Mouse (Mus musculus) kidney, postnatal 0 days (tissue): ENCODE measurements at regions not wholly inside any gene's neighbourhood (a gene's known extent, or its start where the extent isn't known, plus 50 kb on each side); places are given as distances from the start of the nearest gene placed in this dataset.

Experiments used
- ATAC-seq: fragments of 200-750 bp; cut with Nextera tagmentation; replicated peaks from 2 replicates; pipeline ENCODE4 v1.8.0; 2017; ENCODE audit warnings: low read depth, moderate number of reproducible peaks, moderate TSS enrichment, moderate library complexity; ENCODE audit not compliant: low FRiP score
- DNase-seq: peaks from one replicate; pipeline ENCODE4 v3.0.0-alpha.2; 2016; ENCODE audit warnings: low spot score
- H3K27ac ChIP-seq: fragments of 300-500 bp; sonication (generic); 2 replicates; pipeline ENCODE4 v1.5.1; 2014; ENCODE audit warnings: mild to moderate bottlenecking
- H3K27me3 ChIP-seq: fragments of 300-500 bp; sonication (generic); 2 replicates; pipeline ENCODE4 v1.6.1; 2014; ENCODE audit warnings: low read length, mixed read lengths; ENCODE audit not compliant: insufficient read depth
- H3K36me3 ChIP-seq: fragments of 300-500 bp; sonication (generic); 2 replicates; pipeline ENCODE4 v1.6.1; 2014; ENCODE audit warnings: low read length, mixed read lengths; ENCODE audit not compliant: insufficient read depth
- H3K4me1 ChIP-seq: fragments of 300-500 bp; sonication (generic); replicated peaks from 2 replicates; pipeline ENCODE4 v1.6.1; 2014; ENCODE audit warnings: antibody characterized with exemption, low read length, mixed read lengths; ENCODE audit not compliant: insufficient read depth
- H3K4me2 ChIP-seq: fragments of 300-500 bp; sonication (generic); 2 replicates; pipeline ENCODE4 v1.6.1; 2014; ENCODE audit warnings: mild to moderate bottlenecking, low read length, moderate library complexity, mixed read lengths
- H3K4me3 ChIP-seq: fragments of 300-500 bp; sonication (generic); replicated peaks from 2 replicates; pipeline ENCODE4 v1.5.1; 2014; ENCODE audit warnings: low read depth, low read length
- H3K9ac ChIP-seq: fragments of 300-500 bp; sonication (generic); 2 replicates; pipeline ENCODE4 v1.6.1; 2014; ENCODE audit warnings: low read depth, low read length
- H3K9me3 ChIP-seq: fragments of 300-500 bp; sonication (generic); replicated peaks from 2 replicates; pipeline ENCODE4 v1.6.1; 2016; ENCODE audit warnings: low read length, inconsistent platforms, mixed read lengths
- CTCF ChIP-seq: IDR thresholded peaks from 2 replicates; pipeline ENCODE4 v1.5.1; 2016; ENCODE audit warnings: antibody characterized with exemption, low read depth, mild to moderate bottlenecking, moderate library complexity
- WGBS: fragments of 180-500 bp; shearing (Covaris S2); extraction: QIAGEN DNeasy Blood & Tissue Kit; methylation state at CpG from one replicate; pipeline ENCODE4 v1.1.7; 2014; 5-methylcytosine and 5-hydroxymethylcytosine counted together

GRCm38 (mm10) chr17:72731175-72731574 is 105.1 kb upstream of the Ypel5 start:
- H3K9ac ChIP-seq = no peak overlapping the region
- no peak for TF ChIP-seq CTCF
- H3K27ac ChIP-seq = no peak overlapping the region
- H3K4me3 ChIP-seq = no peak overlapping the region
- 51% methylated on average over 5 of the region's 5 CpGs for WGBS
- H3K4me2 ChIP-seq = no peak overlapping the region
- H3K36me3 ChIP-seq = no peaks in the 10 kb centered on the region
- no peak for ATAC-seq
- no peak for DNase-seq
- H3K4me1 ChIP-seq = no peaks in the 10 kb centered on the region
- H3K27me3 ChIP-seq = no peaks in the 10 kb centered on the region
- H3K9me3 ChIP-seq = no peaks in the 10 kb centered on the region

DNA sequence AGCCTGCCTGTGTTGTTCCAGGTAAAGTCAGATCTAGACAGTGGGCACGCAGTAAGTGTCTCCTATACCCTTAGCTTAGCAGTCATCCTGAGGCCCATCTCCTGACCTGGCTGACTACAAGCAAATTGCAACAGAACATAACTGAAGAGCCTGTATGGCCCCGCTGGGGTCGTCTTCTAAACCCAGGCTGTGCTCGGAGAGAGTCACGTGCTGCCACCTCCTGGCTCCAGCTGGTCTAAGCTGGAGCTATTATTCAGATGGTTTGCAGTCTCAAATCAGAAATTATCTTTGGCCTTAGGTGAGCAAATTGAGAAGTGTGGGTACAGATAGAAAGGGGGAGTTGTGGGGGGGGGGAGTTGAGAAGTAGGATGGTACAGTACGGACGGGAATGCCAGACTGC is 115.5 kb upstream of the Ypel5 start:
- peak; percentile 26 for DNase-seq
- WGBS = 49% methylated on average over 7 of the region's 7 CpGs
- Histone ChIP-seq H3K4me1 (no peaks in the 10 kb centered on the region), H3K27ac (no peak overlapping the region), H3K4me2 (no peak overlapping the region), H3K4me3 (no peak overlapping the region), H3K9me3 (no peaks in the 10 kb centered on the region), H3K9ac (no peak overlapping the region), H3K36me3 (no peaks in the 10 kb centered on the region), H3K27me3 (no peaks in the 10 kb centered on the region)
- no peak for ATAC-seq
- peak; percentile 54; the same call in 1 of the 2 replicates for TF ChIP-seq CTCF

DNA sequence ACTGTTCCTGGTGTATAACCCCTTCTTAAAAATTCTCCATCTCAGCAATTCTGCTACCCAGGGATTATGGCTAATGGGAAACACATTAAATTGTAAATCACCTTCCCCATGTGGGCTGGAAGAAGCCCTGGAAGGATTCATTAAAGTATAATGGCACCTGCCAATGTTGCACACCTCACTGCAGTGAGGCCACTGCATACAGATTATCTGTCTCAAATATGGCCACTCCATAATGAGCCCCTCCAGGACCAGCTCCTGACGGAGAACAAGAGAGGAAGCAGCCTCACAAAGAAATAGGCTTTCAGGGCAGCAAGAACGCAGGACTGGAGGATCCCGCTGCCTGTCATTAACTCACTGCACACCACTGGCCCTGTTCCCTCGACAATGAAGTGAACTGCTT is 115.2 kb upstream of the Alk start:
- Histone ChIP-seq H3K9me3 (no peaks in the 10 kb centered on the region), H3K27me3 (no peaks in the 10 kb centered on the region), H3K4me1 (no peaks in the 10 kb centered on the region), H3K27ac (no peak overlapping the region), H3K9ac (no peak overlapping the region), H3K4me2 (no peak overlapping the region), H3K4me3 (no peak overlapping the region), H3K36me3 (no peaks in the 10 kb centered on the region)
- ATAC-seq (no peak), DNase-seq (no peak)
- 73% methylated on average over 4 of the region's 4 CpGs for WGBS
- no peak for TF ChIP-seq CTCF

DNA sequence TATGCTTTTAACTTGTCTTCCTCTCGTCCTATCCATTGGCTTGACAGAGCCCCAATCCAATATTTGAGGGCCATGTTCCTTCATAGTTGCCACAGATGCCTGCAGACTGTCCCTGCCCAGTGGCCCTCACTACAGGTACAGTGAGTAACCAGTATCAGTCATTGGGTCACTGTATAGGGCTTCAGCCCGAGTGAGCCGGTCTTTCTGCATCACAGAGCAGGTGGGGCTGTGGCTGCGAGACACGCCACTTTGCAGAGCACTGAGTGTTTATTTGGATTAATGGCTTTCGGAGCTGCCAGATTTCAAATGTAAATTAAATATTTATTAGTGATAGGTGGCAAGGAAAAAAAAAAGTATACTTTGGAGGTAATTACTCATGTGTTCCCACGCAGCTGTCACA is 87.2 kb upstream of the Alk start:
- Histone ChIP-seq H3K27ac (no peak overlapping the region), H3K9ac (no peak overlapping the region), H3K4me3 (no peak overlapping the region), H3K4me1 (no peaks in the 10 kb centered on the region), H3K27me3 (no peaks in the 10 kb centered on the region), H3K4me2 (no peak overlapping the region), H3K9me3 (no peaks in the 10 kb centered on the region), H3K36me3 (no peaks in the 10 kb centered on the region)
- 57% methylated on average over 7 of the region's 7 CpGs for WGBS
- ATAC-seq (no peak), DNase-seq (no peak)
- TF ChIP-seq CTCF = no peak

DNA sequence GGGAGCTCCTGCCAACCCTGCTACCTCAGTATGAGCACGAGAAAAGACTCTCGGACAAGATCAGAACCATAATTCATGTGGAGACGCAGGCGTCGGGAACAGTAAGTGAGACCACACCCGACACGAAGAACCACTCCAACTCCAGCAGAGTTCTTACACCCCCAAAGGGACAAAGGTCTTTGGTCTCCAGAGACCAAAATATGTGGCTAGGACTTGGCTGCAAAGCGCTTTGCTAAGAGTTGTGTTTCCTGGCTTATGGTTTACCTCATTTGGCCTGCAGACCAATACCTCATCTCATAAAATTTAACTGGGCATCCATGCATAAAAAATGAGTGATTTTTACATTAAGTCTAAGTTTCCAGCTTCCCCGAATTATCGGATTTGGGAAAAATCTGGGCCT is 85.2 kb upstream of the Alk start:
- Histone ChIP-seq H3K9ac (no peak overlapping the region), H3K9me3 (no peaks in the 10 kb centered on the region), H3K27me3 (no peaks in the 10 kb centered on the region), H3K4me3 (no peak overlapping the region), H3K27ac (no peak overlapping the region), H3K4me1 (no peaks in the 10 kb centered on the region), H3K4me2 (no peak overlapping the region), H3K36me3 (no peaks in the 10 kb centered on the region)
- no peak for TF ChIP-seq CTCF
- 76% methylated on average over 10 of the region's 10 CpGs for WGBS
- DNase-seq (no peak), ATAC-seq (no peak)

DNA sequence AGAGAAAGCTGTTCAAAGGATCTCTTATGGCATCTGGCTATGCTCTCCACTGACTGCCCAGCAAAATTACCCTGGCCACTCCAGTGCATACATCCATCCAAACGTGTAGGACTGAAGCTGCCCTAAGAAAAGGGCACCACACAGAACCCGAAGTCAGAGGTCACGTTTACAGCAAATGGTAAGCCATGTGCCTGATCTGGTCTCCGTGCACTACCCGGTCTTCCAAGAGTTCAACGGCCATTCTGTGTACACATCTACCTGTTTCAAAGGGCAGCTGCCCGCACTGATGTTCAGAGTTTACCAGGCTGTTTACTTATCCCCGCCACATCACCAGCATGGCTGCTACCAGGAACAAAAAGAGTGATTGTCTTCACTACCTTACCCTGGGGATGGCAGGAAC is 84.4 kb upstream of the Alk start:
- Histone ChIP-seq H3K36me3 (no peaks in the 10 kb centered on the region), H3K4me1 (no peaks in the 10 kb centered on the region), H3K27me3 (no peaks in the 10 kb centered on the region), H3K27ac (no peak overlapping the region), H3K9me3 (no peaks in the 10 kb centered on the region), H3K4me2 (no peak overlapping the region), H3K4me3 (no peak overlapping the region), H3K9ac (no peak overlapping the region)
- WGBS = 86% methylated on average over 8 of the region's 8 CpGs
- TF ChIP-seq CTCF = no peak
- ATAC-seq (no peak), DNase-seq (no peak)

- DNase-seq (no peak), ATAC-seq (no peak)
- H3K4me2 ChIP-seq = no peak overlapping the region
- no peak overlapping the region for H3K27ac ChIP-seq
- no peak for TF ChIP-seq CTCF
- no peaks in the 10 kb centered on the region for H3K36me3 ChIP-seq
- H3K9ac ChIP-seq = no peak overlapping the region
- WGBS = 70% methylated on average over 4 of the region's 4 CpGs
- H3K27me3 ChIP-seq = no peaks in the 10 kb centered on the region
- H3K9me3 ChIP-seq = no peaks in the 10 kb centered on the region
- H3K4me3 ChIP-seq = no peak overlapping the region
- H3K4me1 ChIP-seq = no peaks in the 10 kb centered on the region
Measured at GRCm38 (mm10) chr17:72674658-72675057, 70.2 kb upstream of the Alk start.
